Mouse (Mus musculus): ENCODE measurements at regions not wholly inside any gene's neighbourhood (a gene's known extent, or its start where the extent isn't known, plus 50 kb on each side); places are given as distances from the start of the nearest gene placed in this dataset.

DNA sequence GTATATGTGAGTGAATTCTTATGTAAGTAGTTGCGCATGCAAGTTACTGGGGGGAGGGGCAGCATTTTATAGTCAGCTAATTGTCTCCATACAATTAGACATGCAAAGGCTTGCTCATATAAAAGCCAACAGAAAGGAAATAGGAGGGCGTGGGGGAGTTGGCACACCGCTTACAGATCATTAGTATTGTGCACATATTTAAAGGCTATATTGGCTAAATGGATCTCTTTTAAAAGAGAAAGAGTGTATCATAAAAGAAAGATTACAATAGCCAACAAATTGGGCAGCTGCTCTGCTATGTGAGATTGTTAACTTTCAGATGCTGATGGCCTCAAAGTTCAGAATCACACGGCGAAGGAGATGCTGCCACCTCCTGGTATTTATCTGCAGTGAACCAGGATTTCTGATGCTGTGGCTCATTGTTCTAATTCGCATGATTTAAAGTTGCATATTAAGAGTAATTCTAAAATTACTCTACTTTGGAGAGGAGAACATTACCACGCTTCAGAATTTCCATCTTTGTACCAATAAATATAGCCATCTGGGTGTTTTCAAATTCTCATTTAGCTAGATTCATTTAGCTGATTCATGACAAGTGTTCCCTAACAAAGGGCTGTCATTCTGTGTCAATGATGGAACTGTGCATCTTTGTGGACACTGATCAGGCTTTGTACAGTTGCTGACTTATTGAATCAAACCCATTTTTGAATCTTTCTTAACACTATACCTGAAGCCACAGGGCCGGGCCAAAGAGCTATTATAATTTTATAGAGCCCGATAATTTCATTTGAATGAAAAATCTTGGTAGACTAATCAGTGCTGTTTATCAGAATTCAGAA lies 156.7 kb upstream of the Pdzrn3 start:
- H3K27me3 ChIP-seq (ENCODE audit: control insufficient read depth, insufficient read depth, low read length): no peaks in the 10 kb centered on the region
- no peak overlapping the region for H3K9ac ChIP-seq (ENCODE audit: low read depth, low read length)
- no peaks in the 10 kb centered on the region for H3K79me2 ChIP-seq (replicated peaks; ENCODE audit: control insufficient read depth, insufficient read depth, low read length)
- intact Hi-C loops (cut with DNase I): loop anchor here (1.0 to 5.0 kb wide), 3 partner anchors 157 to 652 kb away; partner anchors contain the start of gene Pdzrn3
- TF ChIP-seq CTCF (IDR thresholded peaks at IDR 0.05) (peak; percentile 86), POLR2A (IDR thresholded peaks at IDR 0.05; ENCODE audit: insufficient read depth, low read depth, low read length) (no peak)
- H3K4me1 ChIP-seq (ENCODE audit: control insufficient read depth, insufficient read depth, low read length): no peaks in the 10 kb centered on the region
- H3K27ac ChIP-seq: no peak overlapping the region
- no peak for DNase-seq
- H3K36me3 ChIP-seq (ENCODE audit: control insufficient read depth, insufficient read depth, low read length): no peaks in the 10 kb centered on the region
- H3K4me3 ChIP-seq: no peak overlapping the region
- 43% methylated on average over 9 of the region's 9 CpGs for WGBS

GRCm38 (mm10) chr6:101532436-101532835 lies 154.7 kb upstream of the Pdzrn3 start:
- DNase-seq: peak; percentile 27 to 40
- H3K79me2 ChIP-seq (replicated peaks; ENCODE audit: control insufficient read depth, insufficient read depth, low read length): no peaks in the 10 kb centered on the region
- WGBS: 24% methylated on average over 7 of the region's 7 CpGs
- intact Hi-C loops (cut with DNase I): loop anchor here (5.0 kb wide), 1 partner anchor 155 kb away; the partner anchor contains the start of gene Pdzrn3
- H3K4me3 ChIP-seq: peak overlapping the region; percentile 17; the same call in 1 of the 2 replicates
- H3K27me3 ChIP-seq (ENCODE audit: control insufficient read depth, insufficient read depth, low read length): no peaks in the 10 kb centered on the region
- TF ChIP-seq CTCF (IDR thresholded peaks at IDR 0.05) (no peak), POLR2A (IDR thresholded peaks at IDR 0.05; ENCODE audit: insufficient read depth, low read depth, low read length) (no peak), EP300 (IDR thresholded peaks at IDR 0.05; ENCODE audit: insufficient read depth, low read depth, low read length) (no peak)
- H3K27ac ChIP-seq: peak overlapping the region; percentile 52
- no peaks in the 10 kb centered on the region for H3K36me3 ChIP-seq (ENCODE audit: control insufficient read depth, insufficient read depth, low read length)
- H3K4me1 ChIP-seq (ENCODE audit: control insufficient read depth, insufficient read depth, low read length): no peaks in the 10 kb centered on the region
- H3K9ac ChIP-seq (ENCODE audit: low read depth, low read length): peak overlapping the region; percentile 7; the same call in 1 of the 2 replicates

DNA sequence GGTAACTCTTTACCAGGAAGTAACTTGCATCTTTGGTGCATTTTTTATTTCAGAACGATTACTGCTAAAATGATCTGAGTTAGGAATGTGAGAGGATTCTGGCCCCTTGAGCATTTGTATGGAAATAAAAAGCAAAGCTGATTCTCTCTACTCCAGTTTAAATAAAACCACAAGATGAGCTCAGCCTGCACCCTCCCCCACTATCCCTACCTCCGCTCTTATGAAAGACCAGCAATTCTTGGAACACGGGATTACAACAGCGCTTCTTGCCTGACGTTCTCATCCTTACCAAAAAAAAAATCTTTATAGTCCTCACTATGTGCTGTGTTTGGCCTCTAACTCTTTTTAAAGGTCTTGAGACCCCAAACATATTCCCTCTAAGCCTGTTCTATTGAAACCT lies 154.2 kb upstream of the Pdzrn3 start:
- no peak for TF ChIP-seq CTCF (IDR thresholded peaks at IDR 0.05)
- no peak for TF ChIP-seq POLR2A (IDR thresholded peaks at IDR 0.05; ENCODE audit: insufficient read depth, low read depth, low read length)
- TF ChIP-seq EP300 (IDR thresholded peaks at IDR 0.05; ENCODE audit: insufficient read depth, low read depth, low read length): no peak
- DNase-seq: no peak
- no peaks in the 10 kb centered on the region for H3K4me1 ChIP-seq (ENCODE audit: control insufficient read depth, insufficient read depth, low read length)
- peak overlapping the region; percentile 52 for H3K27ac ChIP-seq
- no peak overlapping the region for H3K9ac ChIP-seq (ENCODE audit: low read depth, low read length)
- no peaks in the 10 kb centered on the region for H3K79me2 ChIP-seq (replicated peaks; ENCODE audit: control insufficient read depth, insufficient read depth, low read length)
- H3K27me3 ChIP-seq (ENCODE audit: control insufficient read depth, insufficient read depth, low read length): no peaks in the 10 kb centered on the region
- intact Hi-C loops (cut with DNase I): loop anchor here (5.0 kb wide), 1 partner anchor 155 kb away; the partner anchor contains the start of gene Pdzrn3
- H3K4me3 ChIP-seq: no peak overlapping the region
- 66% methylated on average over 5 of the region's 5 CpGs for WGBS
- no peaks in the 10 kb centered on the region for H3K36me3 ChIP-seq (ENCODE audit: control insufficient read depth, insufficient read depth, low read length)

DNA sequence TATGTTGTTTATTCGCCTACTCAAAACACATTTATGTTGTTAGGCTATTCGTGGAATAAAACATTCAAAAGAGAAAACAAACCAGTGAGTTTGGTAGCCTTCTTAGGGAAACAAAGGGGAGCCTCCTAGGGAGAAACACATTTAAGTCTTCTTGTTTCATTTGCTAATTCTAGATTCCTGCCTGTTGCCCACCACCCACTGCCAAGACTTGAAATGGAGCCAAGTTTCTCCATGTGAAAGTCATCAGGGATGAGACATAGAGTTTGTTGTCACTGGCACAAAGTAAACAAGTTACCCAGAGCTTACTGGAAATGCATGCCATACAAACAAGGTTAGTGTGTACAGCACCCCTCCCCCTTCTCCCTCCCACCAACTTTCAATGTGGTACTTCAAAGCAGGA lies 147.4 kb upstream of the Pdzrn3 start:
- DNase-seq: no peak
- H3K36me3 ChIP-seq (ENCODE audit: control insufficient read depth, insufficient read depth, low read length): no peaks in the 10 kb centered on the region
- intact Hi-C loops (cut with DNase I): no loop called here
- no peaks in the 10 kb centered on the region for H3K79me2 ChIP-seq (replicated peaks; ENCODE audit: control insufficient read depth, insufficient read depth, low read length)
- no peak overlapping the region for H3K27ac ChIP-seq
- H3K27me3 ChIP-seq (ENCODE audit: control insufficient read depth, insufficient read depth, low read length): no peaks in the 10 kb centered on the region
- TF ChIP-seq CTCF (IDR thresholded peaks at IDR 0.05): no peak
- TF ChIP-seq EP300 (IDR thresholded peaks at IDR 0.05; ENCODE audit: insufficient read depth, low read depth, low read length): no peak
- TF ChIP-seq POLR2A (IDR thresholded peaks at IDR 0.05; ENCODE audit: insufficient read depth, low read depth, low read length): no peak
- 73% methylated on average over 2 of the region's 2 CpGs for WGBS
- H3K4me1 ChIP-seq (ENCODE audit: control insufficient read depth, insufficient read depth, low read length): peaks cover 2% of the 10 kb centered on the region
- H3K4me3 ChIP-seq: no peak overlapping the region
- H3K9ac ChIP-seq (ENCODE audit: low read depth, low read length): no peak overlapping the region

DNA sequence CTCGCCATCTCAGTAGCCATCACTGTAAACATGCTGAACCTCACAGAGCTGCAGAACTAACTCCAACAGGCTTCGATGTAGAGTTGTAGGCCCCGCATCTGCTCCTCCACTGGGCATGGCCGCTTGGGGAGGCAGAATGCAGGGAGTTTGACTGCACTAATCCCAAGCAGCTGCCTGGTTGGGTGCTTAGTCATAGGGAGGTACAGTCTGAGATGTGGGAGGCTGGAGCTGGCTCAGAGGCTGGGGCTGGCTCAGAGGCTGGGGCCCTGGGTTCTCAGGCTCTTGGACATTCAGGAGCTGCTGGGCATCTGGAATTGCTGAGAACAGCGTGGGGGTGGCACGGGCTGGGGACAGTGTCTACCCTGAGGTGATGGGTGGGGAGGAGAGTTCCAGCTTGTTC lies 143.6 kb upstream of the Pdzrn3 start:
- DNase-seq: no peak
- intact Hi-C loops (cut with DNase I): no loop called here
- no peaks in the 10 kb centered on the region for H3K79me2 ChIP-seq (replicated peaks; ENCODE audit: control insufficient read depth, insufficient read depth, low read length)
- H3K27me3 ChIP-seq (ENCODE audit: control insufficient read depth, insufficient read depth, low read length): no peaks in the 10 kb centered on the region
- no peak overlapping the region for H3K9ac ChIP-seq (ENCODE audit: low read depth, low read length)
- no peaks in the 10 kb centered on the region for H3K36me3 ChIP-seq (ENCODE audit: control insufficient read depth, insufficient read depth, low read length)
- no peak for TF ChIP-seq POLR2A (IDR thresholded peaks at IDR 0.05; ENCODE audit: insufficient read depth, low read depth, low read length)
- TF ChIP-seq CTCF (IDR thresholded peaks at IDR 0.05): no peak
- TF ChIP-seq EP300 (IDR thresholded peaks at IDR 0.05; ENCODE audit: insufficient read depth, low read depth, low read length): no peak
- no peak overlapping the region for H3K4me3 ChIP-seq
- WGBS: 93% methylated on average over 6 of the region's 6 CpGs
- no peak overlapping the region for H3K27ac ChIP-seq
- H3K4me1 ChIP-seq (ENCODE audit: control insufficient read depth, insufficient read depth, low read length): peaks cover 7% of the 10 kb centered on the region

DNA sequence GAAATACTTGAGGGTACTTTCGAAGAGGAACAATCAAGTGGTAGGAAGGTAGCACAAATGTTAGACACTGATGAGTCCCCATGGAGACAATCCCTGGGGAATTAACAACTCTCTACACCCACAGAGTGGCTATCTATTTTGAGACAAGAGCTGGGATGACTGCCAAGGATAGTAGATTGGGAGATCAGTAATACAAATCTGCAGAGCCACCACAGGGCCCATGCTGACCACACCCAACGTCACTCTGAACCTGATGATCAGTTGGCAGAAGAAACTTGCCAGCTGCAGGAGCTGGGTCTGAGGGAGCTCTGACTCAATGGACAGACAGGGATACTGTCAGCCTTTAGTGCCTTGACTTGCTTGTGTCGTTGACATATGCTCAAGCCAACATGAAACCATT lies 143.1 kb upstream of the Pdzrn3 start:
- Histone ChIP-seq H3K27me3 (ENCODE audit: control insufficient read depth, insufficient read depth, low read length) (no peaks in the 10 kb centered on the region), H3K36me3 (ENCODE audit: control insufficient read depth, insufficient read depth, low read length) (no peaks in the 10 kb centered on the region), H3K4me3 (no peak overlapping the region), H3K9ac (ENCODE audit: low read depth, low read length) (no peak overlapping the region), H3K27ac (no peak overlapping the region), H3K4me1 (ENCODE audit: control insufficient read depth, insufficient read depth, low read length) (peaks cover 7% of the 10 kb centered on the region), H3K79me2 (replicated peaks; ENCODE audit: control insufficient read depth, insufficient read depth, low read length) (no peaks in the 10 kb centered on the region)
- WGBS: 54% methylated on average over 3 of the region's 3 CpGs
- intact Hi-C loops (cut with DNase I): no loop called here
- no peak for DNase-seq
- TF ChIP-seq CTCF (IDR thresholded peaks at IDR 0.05) (no peak), EP300 (IDR thresholded peaks at IDR 0.05; ENCODE audit: insufficient read depth, low read depth, low read length) (no peak)
